Mouse (Mus musculus): ENCODE data around the gene Gm28576. TPM values are rescaled to one million over a fixed set of nuclear protein-coding genes. Genes with fewer than 3 reads are reported as not detected.
"Not testable (repeated sequence)": the region's sequence is repeated elsewhere in the genome, so short reads cannot be mapped to it uniquely, and the experiment has no call there.

Gene Gm28576
- not detected in 2 replicates for polyA plus RNA-seq (2016; fragmentation: Nextera tagmentation; extraction: Ambion mirVana)

DNA sequence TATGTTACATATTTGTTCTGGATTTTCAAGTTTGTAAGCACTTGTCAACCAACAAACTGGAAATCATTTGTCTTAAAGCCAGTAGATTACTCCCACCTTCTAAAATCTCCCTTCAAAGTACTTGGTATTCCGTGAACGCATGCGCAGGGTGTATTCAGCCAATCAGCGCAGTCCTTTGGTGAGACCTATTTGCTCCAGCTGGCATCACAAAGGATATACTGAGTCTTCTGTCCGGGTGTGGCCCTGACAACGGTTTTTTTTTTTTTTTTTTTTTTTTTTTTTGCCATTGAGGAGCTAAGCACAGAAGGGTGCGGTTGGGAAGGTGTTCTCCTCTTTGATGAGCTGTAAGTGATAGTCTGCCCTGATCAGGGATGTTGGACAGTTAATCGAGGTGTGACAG is at the start of gene Gm28576:
Gene Gm28576, plus strand, starts transcription at position 301 of the 400 bp plus-strand sequence.
- H3K36me3 ChIP-seq; H3K9me3 ChIP-seq; H3K4me1 ChIP-seq (replicated peaks); DNase-seq (ENCODE audit: low spot score); H3K27me3 ChIP-seq (ENCODE audit: insufficient read depth, poor library complexity, severe bottlenecking); H3K27ac ChIP-seq; H3K4me3 ChIP-seq: not testable (repeated sequence)
- no CpG with 5 or more reads among the region's 8 CpGs for WGBS

Other genes with a start within 250 kb of the Gm28576 start
- not detected in 2 replicates for gene Gm20826, start 84.5 kb upstream of the Gm28576 start, polyA plus RNA-seq (2016; fragmentation: Nextera tagmentation; extraction: Ambion mirVana)